Mouse (Mus musculus) induced T-regulatory cell, adult 2 months (primary cell): ENCODE data around the gene Pramel7.
"Not testable (repeated sequence)": the region's sequence is repeated elsewhere in the genome, so short reads cannot be mapped to it uniquely, and the experiment has no call there.

Source experiments
- DNase-seq: peaks from one replicate; pipeline ENCODE4 v3.0.0-alpha.2; 2012; ENCODE audit warnings: low read depth

Pramel7 gene

DNA sequence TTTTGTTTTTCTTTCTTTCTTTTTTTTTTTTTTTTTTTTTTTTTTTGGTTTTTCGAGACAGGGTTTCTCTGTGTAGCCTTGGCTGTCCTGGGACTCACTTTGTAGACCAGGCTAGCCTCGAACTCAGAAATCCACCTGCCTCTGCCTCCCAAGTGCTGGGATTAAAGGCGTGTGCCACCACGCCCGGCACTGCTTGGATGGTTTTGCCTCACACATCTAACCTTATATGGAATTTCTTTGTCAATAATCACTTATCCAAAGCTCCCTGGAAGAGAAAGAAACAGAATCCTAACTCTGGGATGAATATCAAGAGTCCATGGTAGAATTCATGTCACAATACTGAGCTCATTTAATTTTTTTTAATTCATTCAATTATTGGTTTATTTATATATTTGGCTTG, at the start of gene Pramel7:
Gene Pramel7 (minus strand): TSS at position 101 of the 400 bp plus-strand sequence.
- DNase-seq, result not testable (repeated sequence)

- DNase-seq, result no peak
Observed at GRCm38 (mm10) chr2:87545442-87545841, 48.5 kb upstream of the Pramel7 start, which contains the start of gene Olfr1128. Gene Olfr1128 (minus strand): TSS chr2:87545542.

GRCm38 (mm10) chr2:87534826-87535225, 37.9 kb upstream of the Pramel7 start:
- DNase-seq, result no peak

DNA sequence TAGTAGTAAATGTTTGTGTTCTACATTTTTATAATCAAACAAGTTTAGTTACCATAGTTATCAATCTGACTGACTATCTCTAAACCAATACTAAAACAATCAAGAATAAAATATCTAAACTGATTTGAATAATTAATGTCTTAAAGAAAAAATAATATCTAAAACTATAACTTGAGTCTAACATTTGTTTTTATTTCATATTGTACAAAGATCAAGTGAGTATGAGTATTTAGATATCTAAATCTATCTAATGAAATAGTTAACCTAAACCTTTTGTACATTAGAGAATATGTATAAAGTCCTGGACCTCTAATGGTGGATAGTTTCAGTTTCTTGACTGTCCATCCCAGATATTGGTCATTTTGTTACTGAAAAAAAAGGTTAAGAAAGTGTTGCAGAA, 34.6 kb upstream of the Pramel7 start, which contains the start of gene Olfr153:
Gene Olfr153 (plus strand): TSS at position 301 of the 400 bp plus-strand sequence.
- no peak for DNase-seq

DNA sequence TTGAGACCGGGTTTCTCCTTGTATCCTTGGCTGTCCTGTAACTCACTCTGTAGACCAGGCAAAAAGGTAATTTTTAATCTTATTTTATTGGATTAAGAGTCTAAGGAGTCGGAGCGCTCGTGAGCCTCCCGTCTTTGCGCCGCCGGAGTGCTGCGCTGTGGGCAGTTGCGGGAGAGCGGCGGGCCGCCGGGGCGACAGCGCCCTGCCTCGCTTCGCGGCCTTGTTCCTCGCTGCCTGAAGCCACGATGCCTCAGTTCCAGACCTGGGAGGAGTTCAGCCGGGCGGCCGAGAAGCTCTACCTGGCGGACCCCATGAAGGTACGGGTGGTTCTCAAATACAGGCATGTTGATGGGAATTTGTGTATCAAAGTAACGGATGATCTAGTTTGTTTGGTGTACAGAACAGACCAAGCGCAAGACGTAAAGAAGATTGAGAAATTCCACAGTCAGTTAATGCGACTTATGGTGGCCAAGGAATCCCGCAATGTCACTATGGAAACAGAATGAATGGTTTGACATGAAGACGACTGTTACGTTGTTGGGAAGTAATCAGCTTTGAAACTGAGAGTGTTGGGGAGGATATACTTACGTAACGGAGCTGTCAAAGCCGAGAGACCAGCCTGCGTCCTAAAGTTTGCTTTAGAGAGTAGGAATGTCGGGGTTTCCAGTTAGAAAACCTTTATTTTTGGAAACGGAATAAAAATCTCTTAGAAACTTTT, 29.2 kb upstream of the Pramel7 start:
- DNase-seq, result not testable (repeated sequence)

GRCm38 (mm10) chr2:87520651-87521050, 23.8 kb upstream of the Pramel7 start:
- no peak for DNase-seq

DNA sequence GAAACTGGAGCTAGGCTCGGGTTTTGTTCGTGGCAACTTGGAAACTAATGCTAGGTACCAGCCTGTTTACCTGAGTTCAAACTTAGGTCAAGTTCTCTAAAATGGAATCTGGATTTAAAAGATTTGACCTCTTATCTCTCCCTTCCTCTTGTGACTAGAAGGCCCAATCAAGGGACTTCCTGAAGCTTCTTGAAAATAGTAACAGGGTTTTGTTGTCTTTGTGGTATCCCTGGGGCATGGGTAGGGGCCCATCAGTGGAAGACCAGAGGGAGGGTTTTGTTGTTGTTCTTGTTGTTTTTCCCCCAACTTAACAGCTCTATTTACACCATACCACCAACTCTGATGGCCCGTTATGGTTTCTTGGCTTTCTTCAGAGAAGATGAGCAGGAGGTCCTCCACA, 19.7 kb upstream of the Pramel7 start:
- DNase-seq, result no peak

GRCm38 (mm10) chr2:87515457-87516060, 18.7 kb upstream of the Pramel7 start:
- no peak for DNase-seq

DNA sequence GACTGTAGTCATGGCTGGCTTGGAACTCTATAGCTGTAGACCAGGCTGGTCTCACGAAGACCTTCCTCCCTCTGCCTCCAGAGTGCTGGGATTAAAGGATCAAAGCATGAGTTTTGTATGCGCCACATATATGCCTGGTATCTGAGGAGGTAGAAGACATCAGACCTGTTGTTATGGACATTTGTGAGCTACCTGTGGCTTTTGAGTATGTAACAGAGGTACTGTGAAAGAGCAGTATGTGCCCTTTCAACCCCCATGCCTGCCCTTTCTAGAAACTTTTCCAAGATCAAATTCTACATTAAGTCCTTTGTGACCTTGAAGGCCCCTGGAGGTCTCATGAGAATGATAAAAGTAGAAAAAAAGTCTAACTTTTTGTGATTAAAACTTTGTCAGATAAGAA, 18.2 kb upstream of the Pramel7 start:
- DNase-seq, result no peak

GRCm38 (mm10) chr2:87506265-87506664, 9.4 kb upstream of the Pramel7 start, which contains the start of gene Pramel6:
Gene Pramel6 (plus strand): TSS chr2:87506565.
- DNase-seq, result no peak

DNA sequence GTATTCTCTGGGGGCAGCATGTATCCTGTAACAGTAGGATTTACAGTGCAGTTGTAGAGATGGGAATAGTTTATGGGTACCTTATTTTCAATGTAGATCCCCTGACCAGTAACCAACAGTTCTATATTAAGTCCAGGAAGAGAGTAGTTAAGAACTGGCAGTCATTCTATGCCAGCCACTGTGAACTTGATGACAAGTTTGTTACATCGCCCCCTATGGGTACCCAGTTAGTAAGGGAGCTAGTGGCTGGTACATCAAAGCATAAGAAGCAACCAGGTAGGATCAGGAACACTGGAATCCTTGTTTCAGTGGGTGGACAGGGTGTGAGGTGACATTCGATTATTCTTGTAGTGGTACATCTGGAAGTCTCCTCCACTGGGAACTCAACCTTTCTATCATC, 14.6 kb downstream of the Pramel7 start:
- no peak for DNase-seq

DNA sequence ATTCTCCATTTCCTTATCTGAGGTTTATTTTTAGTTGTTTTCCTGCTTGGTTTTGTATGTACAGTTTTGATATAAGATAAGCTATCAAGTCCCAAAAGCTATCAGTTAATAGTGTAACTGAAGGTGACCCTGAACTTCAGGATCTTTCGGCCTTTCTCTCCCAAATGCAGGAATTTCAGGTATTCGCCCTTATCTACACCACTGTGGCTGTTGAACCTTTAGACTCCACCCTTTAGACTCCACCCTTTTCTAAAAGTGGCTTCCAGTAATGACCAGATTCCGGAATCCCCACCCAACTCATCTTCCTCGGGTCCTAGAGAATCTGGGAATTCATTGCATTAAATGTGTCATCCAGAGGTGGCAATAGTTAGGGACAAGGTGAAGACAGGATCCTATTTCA, 15.7 kb downstream of the Pramel7 start:
- DNase-seq, result no peak

- DNase-seq, result no peak
Observed at GRCm38 (mm10) chr2:87480207-87480606, 16.7 kb downstream of the Pramel7 start.

DNA sequence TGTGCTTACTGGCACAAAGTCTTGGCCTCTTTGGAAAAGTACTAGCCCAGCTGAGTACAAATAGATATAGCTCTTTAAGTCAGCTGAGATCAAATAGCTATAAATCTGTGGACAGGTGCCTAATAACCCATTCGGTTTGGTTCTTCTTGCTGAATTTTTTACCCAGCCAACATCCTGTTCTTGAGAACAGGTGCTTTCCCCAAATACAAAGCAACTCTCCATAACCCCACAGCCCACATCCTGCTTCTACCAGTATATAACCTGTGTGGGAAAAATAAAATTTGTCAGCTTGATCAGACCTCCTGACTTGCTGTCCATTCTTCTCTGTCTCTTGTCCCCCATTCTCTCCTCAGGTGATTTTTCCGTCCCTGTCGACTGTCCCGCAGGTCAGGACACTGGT, 35.1 kb downstream of the Pramel7 start:
- DNase-seq, result no peak

GRCm38 (mm10) chr2:87453662-87454061, 43.2 kb downstream of the Pramel7 start, which contains the start of gene Olfr1126:
Gene Olfr1126 (plus strand): TSS chr2:87453962.
- DNase-seq, result no peak
